Mouse (Mus musculus) kidney, adult 2 months (tissue): ENCODE results near the gene Rnase10.

ENCODE experiments used
- CTCF ChIP-seq: fragments of 200-500 bp; conservative IDR thresholded peaks from 2 replicates; pipeline ENCODE4 v1.5.1; 2011; ENCODE audit warnings: low read depth, mild to moderate bottlenecking, control low read depth, low read length, moderate library complexity, mixed read lengths; ENCODE audit not compliant: insufficient read depth, insufficient read length
- POLR2A ChIP-seq: fragments of 200-500 bp; IDR thresholded peaks from one replicate; pipeline ENCODE4 v1.6.1; 2011; ENCODE audit warnings: low read depth, low read length, control low read depth

GRCm38 (mm10) chr14:51035206-51035605 lies 27.7 kb downstream of the Rnase10 start:
- TF ChIP-seq CTCF (no peak), POLR2A (no peak)
